Mouse (Mus musculus) liver, embryonic 15.5 days (tissue): Measurements from ENCODE around the gene Trmt10a. TPM values are rescaled to one million over a fixed set of nuclear protein-coding genes. Genes with fewer than 3 reads are reported as not detected.

ENCODE experiments used
- ATAC-seq: fragments of 200-750 bp; cut with Nextera tagmentation; 2 replicates; pipeline ENCODE4 v1.8.0; 2017; ENCODE audit warnings: moderate number of reproducible peaks, mild to moderate bottlenecking, moderate library complexity; ENCODE audit not compliant: insufficient read depth
- H3K27ac ChIP-seq: fragments of 300-500 bp; sonication (generic); replicated peaks from 2 replicates; pipeline ENCODE4 v1.5.1; 2015; ENCODE audit warnings: mild to moderate bottlenecking, inconsistent platforms
- H3K27me3 ChIP-seq: fragments of 300-500 bp; sonication (generic); 2 replicates; pipeline ENCODE4 v1.6.1; 2015; ENCODE audit warnings: mild to moderate bottlenecking, inconsistent platforms
- H3K36me3 ChIP-seq: fragments of 300-500 bp; sonication (generic); replicated peaks from 2 replicates; pipeline ENCODE4 v1.6.1; 2015; ENCODE audit warnings: moderate library complexity, mild to moderate bottlenecking, inconsistent platforms
- H3K4me1 ChIP-seq: fragments of 300-500 bp; sonication (generic); replicated peaks from 2 replicates; pipeline ENCODE4 v1.6.1; 2015; ENCODE audit warnings: inconsistent platforms
- H3K4me2 ChIP-seq: fragments of 300-500 bp; sonication (generic); 2 replicates; pipeline ENCODE4 v1.6.1; 2015; ENCODE audit warnings: moderate library complexity, mild to moderate bottlenecking, inconsistent platforms
- H3K4me3 ChIP-seq: fragments of 300-500 bp; sonication (generic); replicated peaks from 2 replicates; pipeline ENCODE4 v1.5.1; 2015; ENCODE audit warnings: mild to moderate bottlenecking, inconsistent platforms
- H3K9ac ChIP-seq: fragments of 300-500 bp; sonication (generic); 2 replicates; pipeline ENCODE4 v1.6.1; 2015; ENCODE audit warnings: moderate library complexity, mild to moderate bottlenecking, inconsistent platforms
- H3K9me3 ChIP-seq: fragments of 300-500 bp; sonication (generic); replicated peaks from 2 replicates; pipeline ENCODE4 v1.6.1; 2016; ENCODE audit warnings: inconsistent platforms
- WGBS: fragments of 180-500 bp; shearing (Covaris S2); methylation state at CpG from one replicate; pipeline ENCODE4 v1.1.7; 2015; ENCODE audit warnings: mixed read lengths; ENCODE audit not compliant: insufficient replicate concordance; 5-methylcytosine and 5-hydroxymethylcytosine counted together
- polyA plus RNA-seq: library from polyadenylated mRNA; unstranded; fragments of >200 nt; fragmentation: Nextera tagmentation; extraction: Ambion mirVana; gene quantifications from 2 replicates; pipeline ENCODE4 v1.2.1, GENCODE M21; 2015

Trmt10a gene
- polyA plus RNA-seq, 1 experiment from 2014 or later: 4.8 TPM

DNA sequence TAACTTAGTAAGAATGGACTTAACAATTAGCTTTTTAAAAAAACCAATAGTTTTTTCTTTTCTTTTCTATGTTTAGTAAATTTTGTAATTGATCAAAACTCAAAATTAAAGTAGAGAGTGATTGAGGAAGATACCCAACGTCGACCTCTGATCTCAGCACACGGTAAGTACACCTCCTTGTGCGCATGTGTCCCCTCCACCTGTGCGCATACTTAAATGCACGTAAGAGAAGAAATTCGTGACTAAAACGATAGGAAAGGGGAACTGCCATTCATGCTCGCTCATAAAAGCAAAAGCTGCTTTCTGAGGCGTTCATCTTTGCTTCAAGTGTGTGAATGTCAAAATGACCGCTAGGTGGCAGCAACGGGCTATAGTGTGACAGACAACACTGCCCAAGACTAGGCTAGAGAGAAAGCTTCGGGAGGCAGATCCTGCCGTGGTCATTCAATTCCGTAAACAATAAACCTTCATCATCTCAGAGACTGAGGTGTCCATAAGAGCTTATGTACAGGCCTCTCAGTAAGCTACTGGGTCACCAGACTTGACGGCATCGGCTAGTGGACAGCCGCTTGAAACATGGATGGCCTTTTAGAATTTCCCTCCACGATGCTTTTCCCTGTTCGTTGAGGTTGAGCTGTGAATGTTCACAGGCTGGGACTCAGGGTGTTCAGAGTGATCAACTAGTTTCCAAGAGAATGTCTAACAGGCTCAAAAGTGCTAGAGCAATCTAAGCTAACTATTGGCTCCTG lies 54.9 kb downstream of the Trmt10a start:
- no peak; the same call in 1 of the 2 replicates for ATAC-seq
- Histone ChIP-seq H3K36me3 (no peaks in the 10 kb centered on the region), H3K4me1 (no peaks in the 10 kb centered on the region), H3K4me2 (0 out of 2 replicates have a peak overlapping the region, but pooled peaks have one; percentile 14), H3K9ac (no peak overlapping the region), H3K4me3 (no peak overlapping the region), H3K9me3 (no peaks in the 10 kb centered on the region), H3K27ac (no peak overlapping the region), H3K27me3 (no peaks in the 10 kb centered on the region)
- WGBS: 26% methylated on average over 20 of the region's 20 CpGs

DNA sequence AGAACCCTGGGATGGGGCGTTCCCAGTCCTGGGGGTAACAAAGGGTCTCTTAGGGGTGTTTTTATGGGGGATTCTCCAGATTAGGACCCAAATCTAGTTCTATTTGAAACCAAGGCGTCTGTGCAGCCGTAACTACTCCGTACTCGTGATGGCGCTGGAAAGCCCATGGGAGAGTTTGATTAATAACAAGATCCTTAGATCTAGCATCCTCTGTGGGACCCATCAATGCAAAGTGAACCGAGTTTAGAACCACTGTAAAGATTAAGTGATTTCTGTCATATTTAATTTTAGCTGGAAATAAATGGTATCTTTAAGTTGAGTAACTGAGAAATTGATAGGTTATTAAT lies 55.4 kb downstream of the Trmt10a start:
- ATAC-seq: no peak
- 62% methylated on average over 7 of the region's 7 CpGs for WGBS
- H3K4me2 ChIP-seq: no peak overlapping the region

DNA sequence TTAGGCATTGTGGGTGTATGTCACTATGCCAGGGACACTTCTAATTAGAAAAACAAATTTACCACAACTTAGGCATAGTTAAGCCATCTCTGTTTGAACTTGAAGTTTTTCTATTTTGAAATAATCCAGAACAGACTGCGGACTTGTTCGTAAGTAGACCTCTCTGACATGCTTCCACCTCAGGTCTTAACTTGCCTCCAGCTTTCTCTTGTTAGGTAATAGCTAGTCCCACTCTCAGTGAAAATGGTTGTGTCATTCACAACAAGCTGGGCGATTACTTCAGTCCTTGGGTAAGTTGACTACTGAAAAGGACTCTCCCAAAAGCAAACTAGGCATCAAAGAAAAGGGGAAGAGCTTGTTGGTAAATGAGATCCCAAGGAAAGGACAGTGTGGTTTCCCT lies 65.6 kb downstream of the Trmt10a start:
- H3K36me3 ChIP-seq: no peaks in the 10 kb centered on the region
- ATAC-seq: no peak
- H3K4me2 ChIP-seq: no peak overlapping the region
- no peaks in the 10 kb centered on the region for H3K27me3 ChIP-seq
- no peak overlapping the region for H3K27ac ChIP-seq
- no peak overlapping the region for H3K4me3 ChIP-seq
- no peak overlapping the region for H3K9ac ChIP-seq
- no peaks in the 10 kb centered on the region for H3K9me3 ChIP-seq
- H3K4me1 ChIP-seq: no peaks in the 10 kb centered on the region
- WGBS: 69% methylated on average over 3 of the region's 3 CpGs

More for the DNA sequence above, 55.4 kb downstream of the Trmt10a start:
- Histone ChIP-seq H3K27me3 (no peaks in the 10 kb centered on the region), H3K9me3 (no peaks in the 10 kb centered on the region), H3K9ac (no peak overlapping the region), H3K4me3 (no peak overlapping the region), H3K27ac (no peak overlapping the region), H3K36me3 (no peaks in the 10 kb centered on the region), H3K4me1 (no peaks in the 10 kb centered on the region)

Other genes starting within 250 kb of the Trmt10a start
- gene Lamtor3, start 224.9 kb upstream of the Trmt10a start, polyA plus RNA-seq: 52.1 and 53.8 TPM in 2 replicates
- 10.5 and 12.0 TPM in 2 replicates for gene Dapp1, start 161.9 kb upstream of the Trmt10a start, polyA plus RNA-seq
- 0.16 and 0.24 TPM in 2 replicates for gene 1110002E22Rik, start 78.4 kb upstream of the Trmt10a start, polyA plus RNA-seq
- 0.09 TPM in 1 of 2 replicates, not detected in the other for gene Gm5105, start 76.1 kb upstream of the Trmt10a start, polyA plus RNA-seq
- 35.6 and 38.2 TPM in 2 replicates for gene Mttp, start 1.5 kb downstream of the Trmt10a start, polyA plus RNA-seq
- not detected in 2 replicates for gene 4930579F01Rik, start 50.4 kb downstream of the Trmt10a start, polyA plus RNA-seq
- gene Adh7, start 74.3 kb downstream of the Trmt10a start, polyA plus RNA-seq: 0.25 and 0.36 TPM in 2 replicates
- gene Adh1, start 117.5 kb downstream of the Trmt10a start, polyA plus RNA-seq: 37.2 and 68.3 TPM in 2 replicates
- gene Adh6a, start 169.8 kb downstream of the Trmt10a start, polyA plus RNA-seq: not detected in 2 replicates
- gene Adh6b, start 198.3 kb downstream of the Trmt10a start, polyA plus RNA-seq: 0.24 and 0.39 TPM in 2 replicates